Mouse (Mus musculus) CH12.LX (cell line): ENCODE measurements around the gene Mapre1.

Source experiments
- CHD1 ChIP-seq: IDR thresholded peaks from 2 replicates; pipeline ENCODE4 v1.6.1; 2012; ENCODE audit warnings: low read depth, low read length, improper control_type of control experiment, inconsistent platforms
- CTCF ChIP-seq, 2 experiments: IDR thresholded peaks in 1 of 2; conservative IDR thresholded peaks in 1 of 2; 2 replicates each; pipeline ENCODE4 v1.5.1; 2011 to 2012; ENCODE audit warnings: low read depth in 2 of 2, low read length in 2 of 2, improper control_type of control experiment in 1 of 2, inconsistent platforms in 1 of 2, mild to moderate bottlenecking in 1 of 2, moderate library complexity in 1 of 2
- GABPA ChIP-seq: IDR thresholded peaks from 2 replicates; pipeline ENCODE4 v1.6.1; 2012; ENCODE audit warnings: low read depth, low read length, improper control_type of control experiment, inconsistent platforms; ENCODE audit not compliant: insufficient replicate concordance
- HCFC1 ChIP-seq: IDR thresholded peaks from 2 replicates; pipeline ENCODE4 v1.6.1; 2012; ENCODE audit warnings: low read depth, mild to moderate bottlenecking, inconsistent platforms, low read length, improper control_type of control experiment
- KAT2A ChIP-seq: IDR thresholded peaks from 2 replicates; pipeline ENCODE4 v1.6.1; 2012; ENCODE audit warnings: low read length, improper control_type of control experiment, inconsistent platforms; ENCODE audit not compliant: insufficient replicate concordance
- MAFK ChIP-seq: IDR thresholded peaks from 2 replicates; pipeline ENCODE4 v1.6.1; 2011; ENCODE audit warnings: low read length, improper control_type of control experiment; ENCODE audit not compliant: insufficient replicate concordance
- POLR2A ChIP-seq: IDR thresholded peaks from 2 replicates; pipeline ENCODE4 v1.6.1; 2011; ENCODE audit warnings: low read depth, mild to moderate bottlenecking, improper control_type of control experiment, low read length
- RCOR1 ChIP-seq: conservative IDR thresholded peaks from 2 replicates; pipeline ENCODE4 v1.6.1; 2012; ENCODE audit warnings: low read depth, mild to moderate bottlenecking, inconsistent platforms, low read length, improper control_type of control experiment
- USF1 ChIP-seq: IDR thresholded peaks from 2 replicates; pipeline ENCODE4 v1.6.1; 2014; ENCODE audit warnings: low read depth, mild to moderate bottlenecking, inconsistent platforms, low read length, improper control_type of control experiment

GRCm38 (mm10) chr2:153725291-153725690 is 15.8 kb upstream of the Mapre1 start:
- TF ChIP-seq USF1, result no peak
- no peak for TF ChIP-seq GABPA
- TF ChIP-seq HCFC1, result no peak
- no peak for TF ChIP-seq POLR2A
- no peak for TF ChIP-seq CHD1
- no peak for TF ChIP-seq MAFK
- TF ChIP-seq RCOR1, result no peak
- no peak for TF ChIP-seq KAT2A
- TF ChIP-seq CTCF (conservative IDR thresholded peaks at IDR 0.05 in 1 of 2, IDR thresholded peaks at IDR 0.05 in 1 of 2; ENCODE audit: low read depth in 2 of 2, low read length in 2 of 2), result no peak
